Mouse (Mus musculus): ENCODE measurements around the gene Zfp110. TPM values are rescaled to one million over a fixed set of nuclear protein-coding genes. Genes with fewer than 3 reads are reported as not detected.
"Not testable (repeated sequence)": the region's sequence is repeated elsewhere in the genome, so short reads cannot be mapped to it uniquely, and the experiment has no call there.

The Zfp110 gene
- polyA plus RNA-seq (2014; fragmentation: Nextera tagmentation; extraction: Ambion mirVana) = 26.9 and 27.7 TPM in 2 replicates

- 5% methylated on average over 47 of the region's 47 CpGs for WGBS
Observed at GRCm38 (mm10) chr7:12834162-12835120, at the start of gene Zfp110. Zfp110 (plus strand) TSS chr7:12834761.

GRCm38 (mm10) chr7:12787333-12787732 lies 47.2 kb upstream of the Zfp110 start:
- Histone ChIP-seq H3K9ac (no peak overlapping the region), H3K9me3 (ENCODE audit: control insufficient read depth, low read length) (no peaks in the 10 kb centered on the region), H3K4me1 (replicated peaks; ENCODE audit: control insufficient read depth, insufficient read depth, low read length) (no peaks in the 10 kb centered on the region), H3K27me3 (ENCODE audit: control insufficient read depth, insufficient read depth, low read length) (no peaks in the 10 kb centered on the region), H3K27ac (no peak overlapping the region), H3K4me2 (replicated peaks) (no peak overlapping the region), H3K36me3 (replicated peaks; ENCODE audit: control insufficient read depth, insufficient read depth) (no peaks in the 10 kb centered on the region), H3K4me3 (replicated peaks; ENCODE audit: low read length) (no peak overlapping the region)
- WGBS = 77% methylated on average over 6 of the region's 6 CpGs
- DNase-seq (ENCODE audit: low spot score) (no peak), ATAC-seq (ENCODE audit: low FRiP score) (no peak)

More at GRCm38 (mm10) chr7:12834162-12835120, at the start of gene Zfp110:
- H3K27ac ChIP-seq = peak within 1 kb of the TSS; percentile 1; the same call in 1 of the 2 replicates
- H3K9me3 ChIP-seq (ENCODE audit: control insufficient read depth, low read length) = peaks cover 45% of the 10 kb centered on the region
- H3K4me1 ChIP-seq (replicated peaks; ENCODE audit: control insufficient read depth, insufficient read depth, low read length) = no peaks in the 10 kb centered on the region
- peak within 1 kb of the TSS; percentile 49 for H3K4me3 ChIP-seq (replicated peaks; ENCODE audit: low read length)
- H3K36me3 ChIP-seq (replicated peaks; ENCODE audit: control insufficient read depth, insufficient read depth) = peaks cover 35% of the 10 kb centered on the region
- peak within 1 kb of the TSS; percentile 62 for H3K4me2 ChIP-seq (replicated peaks)
- DNase-seq (ENCODE audit: low spot score) (peak; percentile 88), ATAC-seq (ENCODE audit: low FRiP score) (peak; percentile 96)
- peak within 1 kb of the TSS; percentile 57 for H3K9ac ChIP-seq
- no peaks in the 10 kb centered on the region for H3K27me3 ChIP-seq (ENCODE audit: control insufficient read depth, insufficient read depth, low read length)

- Histone ChIP-seq H3K4me1 (replicated peaks; ENCODE audit: control insufficient read depth, insufficient read depth, low read length) (no peaks in the 10 kb centered on the region), H3K9me3 (ENCODE audit: control insufficient read depth, low read length) (no peaks in the 10 kb centered on the region), H3K9ac (no peak overlapping the region), H3K4me2 (replicated peaks) (no peak overlapping the region), H3K4me3 (replicated peaks; ENCODE audit: low read length) (no peak overlapping the region), H3K36me3 (replicated peaks; ENCODE audit: control insufficient read depth, insufficient read depth) (no peaks in the 10 kb centered on the region), H3K27ac (no peak overlapping the region), H3K27me3 (ENCODE audit: control insufficient read depth, insufficient read depth, low read length) (no peaks in the 10 kb centered on the region)
- ATAC-seq (ENCODE audit: low FRiP score) (peak; percentile 64; the same call in 1 of the 2 replicates), DNase-seq (ENCODE audit: low spot score) (no peak)
- WGBS = 21% methylated on average over 5 of the region's 5 CpGs
Observed at GRCm38 (mm10) chr7:12788025-12788424, 46.5 kb upstream of the Zfp110 start.

- WGBS = 89% methylated on average over 11 of the region's 11 CpGs
- H3K4me1 ChIP-seq (replicated peaks; ENCODE audit: control insufficient read depth, insufficient read depth, low read length); H3K4me3 ChIP-seq (replicated peaks; ENCODE audit: low read length); ATAC-seq (ENCODE audit: low FRiP score); H3K27me3 ChIP-seq (ENCODE audit: control insufficient read depth, insufficient read depth, low read length); H3K9ac ChIP-seq; DNase-seq (ENCODE audit: low spot score); H3K27ac ChIP-seq; H3K4me2 ChIP-seq (replicated peaks); H3K36me3 ChIP-seq (replicated peaks; ENCODE audit: control insufficient read depth, insufficient read depth): not testable (repeated sequence)
- peaks cover 14% of the 10 kb centered on the region for H3K9me3 ChIP-seq (ENCODE audit: control insufficient read depth, low read length)
Observed at GRCm38 (mm10) chr7:12792624-12793023, 41.9 kb upstream of the Zfp110 start.

GRCm38 (mm10) chr7:12797971-12798370 lies 36.6 kb upstream of the Zfp110 start:
- 70% methylated on average over 2 of the region's 2 CpGs for WGBS

GRCm38 (mm10) chr7:12799554-12799953 lies 35.0 kb upstream of the Zfp110 start:
- Histone ChIP-seq H3K27me3 (ENCODE audit: control insufficient read depth, insufficient read depth, low read length) (no peaks in the 10 kb centered on the region), H3K4me3 (replicated peaks; ENCODE audit: low read length) (no peak overlapping the region), H3K4me1 (replicated peaks; ENCODE audit: control insufficient read depth, insufficient read depth, low read length) (peaks cover 5% of the 10 kb centered on the region; the same call in 1 of the 2 replicates), H3K36me3 (replicated peaks; ENCODE audit: control insufficient read depth, insufficient read depth) (no peaks in the 10 kb centered on the region), H3K9ac (no peak overlapping the region), H3K9me3 (ENCODE audit: control insufficient read depth, low read length) (peaks cover 14% of the 10 kb centered on the region), H3K27ac (no peak overlapping the region), H3K4me2 (replicated peaks) (no peak overlapping the region)
- 94% methylated on average over 1 of the region's 1 CpGs for WGBS
- DNase-seq (ENCODE audit: low spot score) (no peak), ATAC-seq (ENCODE audit: low FRiP score) (no peak)

More at GRCm38 (mm10) chr7:12797971-12798370, 36.6 kb upstream of the Zfp110 start:
- Histone ChIP-seq H3K27me3 (ENCODE audit: control insufficient read depth, insufficient read depth, low read length) (no peaks in the 10 kb centered on the region), H3K4me3 (replicated peaks; ENCODE audit: low read length) (no peak overlapping the region), H3K36me3 (replicated peaks; ENCODE audit: control insufficient read depth, insufficient read depth) (no peaks in the 10 kb centered on the region), H3K4me2 (replicated peaks) (no peak overlapping the region), H3K9me3 (ENCODE audit: control insufficient read depth, low read length) (peaks cover 14% of the 10 kb centered on the region), H3K4me1 (replicated peaks; ENCODE audit: control insufficient read depth, insufficient read depth, low read length) (peaks cover 3% of the 10 kb centered on the region; the same call in 1 of the 2 replicates), H3K27ac (no peak overlapping the region), H3K9ac (no peak overlapping the region)
- no peak for DNase-seq (ENCODE audit: low spot score)
- ATAC-seq (ENCODE audit: low FRiP score) = no peak

- peaks cover 20% of the 10 kb centered on the region for H3K36me3 ChIP-seq (replicated peaks; ENCODE audit: control insufficient read depth, insufficient read depth)
- peak within 1 kb of the TSS; percentile 45 for H3K4me3 ChIP-seq (replicated peaks; ENCODE audit: low read length)
- peaks cover 5% of the 10 kb centered on the region; the same call in 1 of the 2 replicates for H3K4me1 ChIP-seq (replicated peaks; ENCODE audit: control insufficient read depth, insufficient read depth, low read length)
- ATAC-seq (ENCODE audit: low FRiP score) (peak; percentile 99), DNase-seq (ENCODE audit: low spot score) (peak; percentile 89)
- H3K4me2 ChIP-seq (replicated peaks) = peak within 1 kb of the TSS; percentile 87
- no peaks in the 10 kb centered on the region for H3K27me3 ChIP-seq (ENCODE audit: control insufficient read depth, insufficient read depth, low read length)
- WGBS = 5% methylated on average over 31 of the region's 31 CpGs
- peak within 1 kb of the TSS; percentile 88 for H3K9ac ChIP-seq
- H3K27ac ChIP-seq = peak within 1 kb of the TSS; percentile 95
- H3K9me3 ChIP-seq (ENCODE audit: control insufficient read depth, low read length) = peaks cover 10% of the 10 kb centered on the region; the same call in 1 of the 2 replicates
Observed at GRCm38 (mm10) chr7:12802866-12803726, 31.5 kb upstream of the Zfp110 start, which contains the start of gene Zscan18. Zscan18 (minus strand) TSS chr7:12803635.

GRCm38 (mm10) chr7:12803727-12804071 lies 30.9 kb upstream of the Zfp110 start:
- peaks cover 5% of the 10 kb centered on the region; the same call in 1 of the 2 replicates for H3K4me1 ChIP-seq (replicated peaks; ENCODE audit: control insufficient read depth, insufficient read depth, low read length)
- H3K4me3 ChIP-seq (replicated peaks; ENCODE audit: low read length) = peak overlapping the region; percentile 45
- peaks cover 26% of the 10 kb centered on the region for H3K36me3 ChIP-seq (replicated peaks; ENCODE audit: control insufficient read depth, insufficient read depth)
- WGBS = under 1% methylated on average over 16 of the region's 16 CpGs
- peak overlapping the region; percentile 87 for H3K4me2 ChIP-seq (replicated peaks)
- ATAC-seq (ENCODE audit: low FRiP score) (no peak; the same call in none of the 2 replicates), DNase-seq (ENCODE audit: low spot score) (peak; percentile 49)
- H3K27me3 ChIP-seq (ENCODE audit: control insufficient read depth, insufficient read depth, low read length) = no peaks in the 10 kb centered on the region
- H3K9me3 ChIP-seq (ENCODE audit: control insufficient read depth, low read length) = peaks cover 16% of the 10 kb centered on the region
- peak overlapping the region; percentile 95 for H3K27ac ChIP-seq
- peak overlapping the region; percentile 88 for H3K9ac ChIP-seq
